Mouse (Mus musculus): ENCODE data around the gene Vmn2r54. TPM values are rescaled to one million over a fixed set of nuclear protein-coding genes. Genes with fewer than 3 reads are reported as not detected.

Vmn2r54 gene
- total RNA-seq (2023): not detected

GRCm38 (mm10) chr7:12640219-12640618, at the start of gene Vmn2r54:
Vmn2r54 (minus strand) TSS chr7:12640319.

GRCm38 (mm10) chr7:12684903-12685302, 44.8 kb upstream of the Vmn2r54 start, which contains the start of gene Vmn2r55:
Vmn2r55 (minus strand) TSS chr7:12685003.

GRCm38 (mm10) chr7:12608688-12609087, 31.4 kb downstream of the Vmn2r54 start, which contains the start of gene Vmn2r53:
Vmn2r53 (minus strand) TSS chr7:12608788.

Other genes with a start within 250 kb of the Vmn2r54 start
- gene Zfp551, start 217.6 kb downstream of the Vmn2r54 start, total RNA-seq (2023): 1 to 10 TPM; 4.0 to 5.4 TPM
- 1 to 10 TPM; 6.3 to 6.9 TPM for gene Zfp606, start 162.0 kb downstream of the Vmn2r54 start, total RNA-seq (2023)
- not detected for gene 2900092C05Rik, start 127.8 kb downstream of the Vmn2r54 start, total RNA-seq (2023)
- under 1 TPM; 0.06 to 0.09 TPM for gene Vmn2r53, start 31.5 kb downstream of the Vmn2r54 start, total RNA-seq (2023)
- not detected for gene Vmn2r55, start 44.7 kb upstream of the Vmn2r54 start, total RNA-seq (2023)
- gene Vmn2r56, start 94.7 kb upstream of the Vmn2r54 start, total RNA-seq (2023): not detected
- 1 to 10 TPM; 9.2 to 9.4 TPM for gene Zscan18, start 163.3 kb upstream of the Vmn2r54 start, total RNA-seq (2023)
- gene Zfp329, start 178.5 kb upstream of the Vmn2r54 start, total RNA-seq (2023): 10 to 100 TPM; 13.3 to 18.0 TPM
- 100 to 1,000 TPM in 1 of 2 experiments, 10 to 100 TPM in 1; 96.7 to 111 TPM for gene Zfp110, start 194.4 kb upstream of the Vmn2r54 start, total RNA-seq (2023)
- gene Zfp128, start 240.9 kb upstream of the Vmn2r54 start, total RNA-seq (2023): 1 to 10 TPM; 1.7 TPM